Mouse (Mus musculus) lung, adult 2 months (tissue): ENCODE measurements around the gene Tap1.

Source experiments
- CTCF ChIP-seq: fragments of 200-500 bp; IDR thresholded peaks from 2 replicates; pipeline ENCODE4 v1.5.1; 2011; ENCODE audit warnings: mild to moderate bottlenecking, low read length, control low read depth; ENCODE audit not compliant: insufficient read depth
- POLR2A ChIP-seq: fragments of 200-500 bp; IDR thresholded peaks from 2 replicates; pipeline ENCODE4 v1.6.1; 2011; ENCODE audit warnings: low read depth, mild to moderate bottlenecking, control low read depth, low read length, borderline replicate concordance; ENCODE audit errors: extremely low read depth

- TF ChIP-seq POLR2A (no peak), CTCF (no peak)
These were observed 20.1 kb downstream of the Tap1 start for GRCm38 (mm10) chr17:34207456-34207855.
